Mouse (Mus musculus): ENCODE data around the gene Kank1. TPM values are rescaled to one million over a fixed set of nuclear protein-coding genes. Genes with fewer than 3 reads are reported as not detected.

Gene Kank1
- polyA plus RNA-seq, 1 experiment from 2014 or later = 18.4 TPM

DNA sequence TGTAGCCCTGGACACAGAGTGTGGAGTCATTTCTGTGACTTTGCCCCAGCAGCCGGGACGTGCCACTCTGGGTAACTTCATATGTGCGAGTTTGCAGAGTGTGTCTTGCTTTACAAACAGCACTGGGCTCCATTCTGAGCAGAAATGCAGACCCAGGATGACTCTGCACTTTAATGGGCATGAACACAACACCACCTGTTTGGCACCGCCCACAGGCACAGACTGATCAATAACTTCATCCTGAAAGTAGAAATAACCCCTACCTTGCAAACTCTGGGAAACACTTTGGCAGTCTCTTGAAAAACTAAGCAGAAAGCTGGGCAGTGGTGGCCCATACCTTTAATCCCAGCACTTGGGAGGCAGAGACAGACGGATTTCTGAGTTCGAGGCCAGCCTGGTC, 244.0 kb downstream of the Kank1 start:
- TF ChIP-seq CTCF (IDR thresholded peaks at IDR 0.05; ENCODE audit: low read depth) = no peak
- no peak overlapping the region for H3K4me2 ChIP-seq (ENCODE audit: low read length)
- 88% methylated on average over 6 of the region's 6 CpGs for WGBS
- no peak overlapping the region for H3K9ac ChIP-seq (ENCODE audit: low read depth, low read length)
- no peaks in the 10 kb centered on the region for H3K36me3 ChIP-seq (ENCODE audit: insufficient read depth, low read length)
- DNase-seq (ENCODE audit: low spot score) (no peak), ATAC-seq (replicated peaks; ENCODE audit: low FRiP score, low read depth) (no peak)
- H3K9me3 ChIP-seq (replicated peaks; ENCODE audit: low read length) = no peaks in the 10 kb centered on the region
- no peak overlapping the region for H3K4me3 ChIP-seq (replicated peaks; ENCODE audit: low read depth, low read length)
- 0 out of 2 replicates have a peak, but pooled peaks cover 1% of the 10 kb centered on the region for H3K27me3 ChIP-seq (ENCODE audit: insufficient read depth, low read length)
- H3K4me1 ChIP-seq (replicated peaks; ENCODE audit: insufficient read depth, low read length) = no peaks in the 10 kb centered on the region
- no peak overlapping the region for H3K27ac ChIP-seq

Other genes starting within 250 kb of the Kank1 start
- gene Dock8, start 237.4 kb upstream of the Kank1 start, polyA plus RNA-seq (2015; fragmentation: Nextera tagmentation; extraction: Ambion mirVana) = 8.0 and 9.0 TPM in 2 replicates